Mouse (Mus musculus) heart, postnatal 0 days (tissue): ENCODE measurements around the gene Ppp1r12b. TPM values are rescaled to one million over a fixed set of nuclear protein-coding genes. Genes with fewer than 3 reads are reported as not detected.
A peak's percentile ranks its signal among the peaks of the same experiment; 100 is the strongest.

Source experiments
- ATAC-seq: fragments of 200-750 bp; cut with Nextera tagmentation; 2 replicates; pipeline ENCODE4 v1.8.0; 2017; ENCODE audit warnings: low read depth, moderate number of reproducible peaks, moderate library complexity; ENCODE audit not compliant: insufficient read depth
- DNase-seq: peaks from one replicate; pipeline ENCODE4 v3.0.0-alpha.2; 2016; ENCODE audit warnings: low spot score
- H3K27ac ChIP-seq: fragments of 300-500 bp; sonication (generic); 2 replicates; pipeline ENCODE4 v1.5.1; 2014; ENCODE audit warnings: low read depth, mild to moderate bottlenecking
- H3K27me3 ChIP-seq: fragments of 300-500 bp; sonication (generic); 2 replicates; pipeline ENCODE4 v1.6.1; 2014; ENCODE audit warnings: low read length, mixed read lengths; ENCODE audit not compliant: control insufficient read depth, insufficient read depth
- H3K36me3 ChIP-seq: fragments of 300-500 bp; sonication (generic); replicated peaks from 2 replicates; pipeline ENCODE4 v1.6.1; 2014; ENCODE audit warnings: low read length, mixed read lengths; ENCODE audit not compliant: control insufficient read depth, insufficient read depth
- H3K4me1 ChIP-seq: fragments of 300-500 bp; sonication (generic); 2 replicates; pipeline ENCODE4 v1.6.1; 2014; ENCODE audit warnings: antibody characterized with exemption; ENCODE audit not compliant: control insufficient read depth, insufficient read depth
- H3K4me2 ChIP-seq: fragments of 300-500 bp; sonication (generic); 2 replicates; pipeline ENCODE4 v1.6.1; 2014; ENCODE audit warnings: low read depth, mild to moderate bottlenecking, low read length, moderate library complexity
- H3K4me3 ChIP-seq: fragments of 300-500 bp; sonication (generic); 2 replicates; pipeline ENCODE4 v1.5.1; 2014; ENCODE audit warnings: low read depth, low read length
- H3K9ac ChIP-seq: fragments of 300-500 bp; sonication (generic); replicated peaks from 2 replicates; pipeline ENCODE4 v1.6.1; 2014; ENCODE audit warnings: low read depth, low read length, mixed read lengths
- H3K9me3 ChIP-seq: fragments of 300-500 bp; sonication (generic); replicated peaks from 2 replicates; pipeline ENCODE4 v1.6.1; 2016; ENCODE audit warnings: low read length; ENCODE audit not compliant: control insufficient read depth
- CTCF ChIP-seq: IDR thresholded peaks from 2 replicates; pipeline ENCODE4 v1.5.1; 2016; ENCODE audit warnings: antibody characterized with exemption, control low read depth, low read depth
- EP300 ChIP-seq: IDR thresholded peaks from 2 replicates; pipeline ENCODE4 v1.6.1; 2016; ENCODE audit warnings: antibody characterized with exemption, low read depth
- WGBS: fragments of 180-500 bp; shearing (Covaris S2); extraction: QIAGEN DNeasy Blood & Tissue Kit; methylation state at CpG from one replicate; pipeline ENCODE4 v1.1.7; 2014; 5-methylcytosine and 5-hydroxymethylcytosine counted together
- microRNA-seq: library from miRNA; unstranded; fragments of <30 nt; microRNA quantifications from one replicate; pipeline ENCODE4, GENCODE M21; 2016
- polyA plus RNA-seq: library from polyadenylated mRNA; unstranded; fragments of >200 nt; fragmentation: Nextera tagmentation; extraction: Ambion mirVana; gene quantifications from 2 replicates; pipeline ENCODE4 v1.2.1, GENCODE M21; 2015
- total RNA-seq: library from RNA; depleted of rRNA; stranded (reverse); fragments of >200 nt; gene quantifications from 2 replicates; pipeline ENCODE4 v1.2.3, GENCODE M21; 2014; ENCODE audit warnings: low replicate concordance; rRNA removed

Ppp1r12b gene
- total and polyA plus RNA-seq, 2 experiments from 2014 or later: 23.0 to 69.9 TPM

DNA sequence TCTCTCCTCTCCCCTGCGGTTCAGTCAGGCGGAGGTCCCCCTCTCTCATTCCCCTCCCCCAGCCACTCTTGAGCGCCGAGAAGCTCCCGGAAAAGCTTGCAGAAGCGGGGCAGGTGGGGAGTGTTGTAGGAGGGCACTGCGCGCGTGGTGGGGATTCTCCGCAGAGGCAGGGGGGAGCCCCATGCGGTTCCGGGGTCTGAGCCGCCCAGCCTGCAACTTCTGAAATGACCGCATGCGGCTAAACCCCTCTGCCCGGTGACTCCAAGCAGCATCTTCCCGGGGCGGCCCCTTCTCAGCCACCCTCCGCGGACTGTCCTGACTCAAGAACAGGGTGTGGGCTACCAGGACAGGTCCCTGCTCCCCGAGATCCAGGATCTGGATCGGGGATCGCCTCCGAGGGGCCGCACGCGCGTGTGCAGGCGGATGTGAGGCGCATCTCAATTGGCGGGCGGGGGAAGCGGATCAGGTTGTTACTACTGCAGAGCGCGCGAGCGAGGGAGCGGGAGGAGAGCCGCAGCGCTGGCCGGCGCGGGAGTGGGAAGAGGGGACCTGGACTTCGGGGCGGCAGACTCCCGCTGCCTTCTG is 246.8 kb downstream of the Ppp1r12b start:
- TF ChIP-seq CTCF (no peak), EP300 (no peak)
- Histone ChIP-seq H3K36me3 (no peaks in the 10 kb centered on the region), H3K4me1 (peaks cover 7% of the 10 kb centered on the region; the same call in 1 of the 2 replicates), H3K4me3 (peak overlapping the region; percentile 44), H3K4me2 (peak overlapping the region; percentile 74), H3K27me3 (peaks cover 82% of the 10 kb centered on the region), H3K9ac (peak overlapping the region; percentile 29; the same call in 1 of the 2 replicates), H3K27ac (no peak overlapping the region), H3K9me3 (no peaks in the 10 kb centered on the region)
- ATAC-seq: no peak
- peak; percentile 22 for DNase-seq
- WGBS: under 1% methylated on average over 46 of the region's 46 CpGs

DNA sequence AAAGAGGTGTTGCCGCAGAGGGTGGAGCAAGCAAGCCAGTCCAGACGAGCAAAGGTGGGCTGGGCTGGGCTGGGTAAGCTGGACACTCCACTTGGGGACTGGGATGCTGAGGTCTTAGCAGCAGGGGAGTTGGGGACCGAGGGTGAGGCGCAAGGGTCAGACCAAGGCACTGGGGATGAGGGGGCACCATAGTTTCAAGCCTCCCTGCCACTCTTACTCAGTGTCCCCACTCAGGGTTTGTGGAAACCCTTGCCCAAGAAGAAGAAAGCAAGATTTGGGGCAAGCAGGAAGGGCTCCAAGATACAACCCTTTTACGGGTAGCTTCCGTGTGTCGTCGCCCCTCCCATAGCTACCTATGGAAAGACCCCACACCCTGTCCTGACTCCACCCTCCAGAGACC is 247.5 kb downstream of the Ppp1r12b start:
- Histone ChIP-seq H3K9me3 (no peaks in the 10 kb centered on the region), H3K4me1 (peaks cover 7% of the 10 kb centered on the region; the same call in 1 of the 2 replicates), H3K4me2 (peak overlapping the region; percentile 74; the same call in 1 of the 2 replicates), H3K4me3 (peak overlapping the region; percentile 44; the same call in 1 of the 2 replicates), H3K27me3 (peaks cover 79% of the 10 kb centered on the region), H3K36me3 (no peaks in the 10 kb centered on the region), H3K9ac (no peak overlapping the region), H3K27ac (no peak overlapping the region)
- TF ChIP-seq EP300 (no peak), CTCF (no peak)
- WGBS: 18% methylated on average over 8 of the region's 8 CpGs
- ATAC-seq (no peak), DNase-seq (no peak)

DNA sequence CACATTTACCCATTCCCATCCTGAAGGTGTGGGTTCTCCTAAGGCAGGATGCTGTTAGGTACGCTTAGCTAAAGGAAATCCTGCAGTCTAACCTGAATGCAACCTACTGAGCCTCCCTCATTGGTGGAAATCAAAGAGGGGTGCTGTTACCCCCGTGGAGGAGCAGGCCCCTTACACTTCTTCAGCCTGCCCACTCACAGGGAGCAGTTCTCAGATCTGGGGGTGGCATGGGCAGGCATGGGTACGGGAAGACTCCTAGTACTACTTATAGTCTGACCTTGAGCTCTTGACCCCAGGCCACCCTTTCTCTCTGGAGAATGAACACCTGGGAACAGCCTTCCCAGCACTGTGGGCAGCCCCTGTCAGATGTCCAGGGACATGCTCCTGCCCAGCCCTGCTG is 248.2 kb downstream of the Ppp1r12b start:
- ATAC-seq: no peak
- H3K9ac ChIP-seq: no peak overlapping the region
- peaks cover 71% of the 10 kb centered on the region for H3K27me3 ChIP-seq
- TF ChIP-seq CTCF (no peak), EP300 (no peak)
- no peak overlapping the region for H3K4me2 ChIP-seq
- no peak overlapping the region for H3K4me3 ChIP-seq
- no peak for DNase-seq
- no peak overlapping the region for H3K27ac ChIP-seq
- H3K36me3 ChIP-seq: no peaks in the 10 kb centered on the region
- WGBS: 85% methylated on average over 3 of the region's 3 CpGs
- no peaks in the 10 kb centered on the region for H3K9me3 ChIP-seq
- peaks cover 7% of the 10 kb centered on the region; the same call in 1 of the 2 replicates for H3K4me1 ChIP-seq

DNA sequence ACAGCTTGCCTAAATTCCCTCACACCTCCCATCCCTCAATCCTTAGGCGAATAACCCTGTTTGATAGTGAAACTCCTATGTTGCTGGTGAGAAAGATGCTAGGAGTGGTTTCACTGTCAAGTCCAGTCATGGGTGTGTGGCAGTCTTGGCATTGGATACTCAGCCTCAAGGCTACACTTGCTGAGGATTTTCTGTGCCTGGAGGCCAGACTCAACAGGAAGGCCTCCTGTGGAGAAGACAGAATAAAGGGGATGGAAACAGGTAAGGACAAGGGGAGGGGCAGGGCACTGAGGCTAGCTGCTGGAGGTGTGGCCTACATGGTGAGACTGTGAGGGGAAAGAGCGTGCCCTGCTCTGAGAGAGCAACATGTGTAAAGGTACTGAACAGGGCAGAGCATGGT is 249.2 kb downstream of the Ppp1r12b start:
- no peaks in the 10 kb centered on the region for H3K36me3 ChIP-seq
- WGBS: 57% methylated on average over 2 of the region's 2 CpGs
- ATAC-seq (no peak), DNase-seq (no peak)
- H3K9ac ChIP-seq: no peak overlapping the region
- H3K4me2 ChIP-seq: no peak overlapping the region
- TF ChIP-seq EP300 (no peak), CTCF (no peak)
- no peak overlapping the region for H3K4me3 ChIP-seq
- no peak overlapping the region for H3K27ac ChIP-seq
- peaks cover 65% of the 10 kb centered on the region for H3K27me3 ChIP-seq
- H3K9me3 ChIP-seq: no peaks in the 10 kb centered on the region
- peaks cover 7% of the 10 kb centered on the region; the same call in 1 of the 2 replicates for H3K4me1 ChIP-seq

Small RNAs within 50 kb of the gene (microRNA-seq; reads per million reads assigned to microRNA genes)
- not detected for gene Gm22232

Other genes with a start within 250 kb of the Ppp1r12b start
- 30.2 and 34.3 TPM in 2 replicates for gene Ube2t, start 6.6 kb upstream of the Ppp1r12b start, total RNA-seq
- gene Ube2t, start 6.6 kb upstream of the Ppp1r12b start, polyA plus RNA-seq: 22.5 and 25.3 TPM in 2 replicates
- gene Lgr6, start 149.3 kb upstream of the Ppp1r12b start, total RNA-seq: 8.6 and 17.3 TPM in 2 replicates
- gene Lgr6, start 149.3 kb upstream of the Ppp1r12b start, polyA plus RNA-seq: 3.8 and 4.5 TPM in 2 replicates
- 2.1 and 3.9 TPM in 2 replicates for gene Ptpn7, start 176.8 kb upstream of the Ppp1r12b start, total RNA-seq
- gene Ptpn7, start 176.8 kb upstream of the Ppp1r12b start, polyA plus RNA-seq: 0.22 and 0.30 TPM in 2 replicates
- 40.1 and 43.4 TPM in 2 replicates for gene Arl8a, start 190.9 kb upstream of the Ppp1r12b start, total RNA-seq
- gene Arl8a, start 190.9 kb upstream of the Ppp1r12b start, polyA plus RNA-seq: 31.9 and 35.3 TPM in 2 replicates
- not detected in 2 replicates for gene Gpr37l1, start 211.7 kb upstream of the Ppp1r12b start, total RNA-seq
- not detected in 2 replicates for gene Gpr37l1, start 211.7 kb upstream of the Ppp1r12b start, polyA plus RNA-seq